Mouse (Mus musculus) retina, embryonic 14.5 days (tissue): Measurements from ENCODE around the gene Gper1.

Experiments
- DNase-seq: peaks from one replicate; pipeline ENCODE4 v3.0.0-alpha.2; 2015; ENCODE audit warnings: low spot score

Gper1 gene

GRCm38 (mm10) chr5:139445258-139445657 lies 22.3 kb downstream of the Gper1 start:
- no peak for DNase-seq

DNA sequence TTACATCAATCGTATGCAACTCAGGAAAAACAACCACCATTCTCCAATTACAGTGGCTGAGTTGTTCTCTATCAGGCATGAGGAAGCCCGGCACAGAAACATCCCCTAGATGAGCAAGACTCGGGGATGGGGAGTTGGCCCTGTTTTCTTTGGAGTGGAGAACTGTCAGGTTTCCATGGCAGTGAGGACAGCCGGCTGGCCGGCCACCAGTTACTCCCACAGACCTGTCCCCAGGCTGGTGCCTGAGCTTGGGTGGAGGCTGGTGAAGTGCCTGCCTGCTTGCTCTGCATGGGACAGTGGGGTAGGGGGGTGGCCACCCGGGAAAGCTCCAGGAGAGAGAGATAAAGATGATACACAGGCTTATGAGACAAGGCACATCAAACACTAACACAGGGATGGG lies 25.1 kb downstream of the Gper1 start:
- DNase-seq = no peak

DNA sequence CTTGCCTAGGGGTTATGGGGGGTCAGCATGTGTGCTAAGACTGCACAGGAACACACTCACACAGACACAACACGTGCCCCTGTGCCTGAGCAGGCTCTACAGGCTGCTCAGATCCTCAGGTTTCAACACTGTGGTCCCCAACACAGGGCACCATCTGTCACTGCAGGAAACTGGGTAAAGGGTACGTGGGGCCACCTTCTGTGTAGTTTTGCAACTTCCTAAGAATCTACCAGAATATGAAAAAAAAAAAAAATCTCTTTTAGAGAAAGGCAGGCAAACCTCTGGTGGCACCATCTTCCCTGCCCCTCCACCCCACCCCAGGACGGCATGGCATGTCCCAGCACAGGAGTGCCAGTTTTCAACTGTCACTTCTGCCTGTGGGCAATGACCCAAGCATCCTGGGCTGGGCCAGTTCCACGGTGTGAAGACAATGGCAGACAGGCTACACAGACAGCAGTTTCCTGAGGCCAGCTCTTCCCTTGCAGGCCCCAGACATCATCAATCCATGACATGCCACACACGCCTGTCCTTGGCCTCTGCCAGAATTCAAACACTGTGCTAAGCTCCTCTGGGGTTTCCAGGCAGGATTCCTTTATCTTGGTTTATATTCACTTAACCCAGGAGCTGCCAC lies 26.3 kb downstream of the Gper1 start:
- DNase-seq = no peak

DNA sequence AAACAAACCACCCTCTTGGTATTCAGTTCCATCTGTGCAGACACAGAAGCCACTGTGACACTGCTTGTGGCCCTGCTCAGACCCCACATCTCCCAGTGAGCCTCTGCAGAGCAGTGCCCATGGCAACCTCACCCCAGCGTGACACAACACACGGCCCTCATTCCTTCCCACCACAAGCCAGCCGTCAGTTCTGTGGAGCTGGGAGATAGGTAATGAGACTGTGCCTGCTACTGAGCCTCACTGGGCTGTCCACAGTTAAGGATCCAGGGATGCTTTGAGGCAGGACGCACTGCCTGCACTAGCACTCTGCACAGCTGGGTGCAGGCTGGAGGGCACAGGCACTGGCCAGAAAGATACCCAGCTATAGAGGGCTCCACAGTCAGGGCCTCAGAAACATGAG lies 27.0 kb downstream of the Gper1 start:
- DNase-seq = peak; percentile 15

- no peak for DNase-seq
Observed at GRCm38 (mm10) chr5:139453031-139453430, 30.1 kb downstream of the Gper1 start.

DNA sequence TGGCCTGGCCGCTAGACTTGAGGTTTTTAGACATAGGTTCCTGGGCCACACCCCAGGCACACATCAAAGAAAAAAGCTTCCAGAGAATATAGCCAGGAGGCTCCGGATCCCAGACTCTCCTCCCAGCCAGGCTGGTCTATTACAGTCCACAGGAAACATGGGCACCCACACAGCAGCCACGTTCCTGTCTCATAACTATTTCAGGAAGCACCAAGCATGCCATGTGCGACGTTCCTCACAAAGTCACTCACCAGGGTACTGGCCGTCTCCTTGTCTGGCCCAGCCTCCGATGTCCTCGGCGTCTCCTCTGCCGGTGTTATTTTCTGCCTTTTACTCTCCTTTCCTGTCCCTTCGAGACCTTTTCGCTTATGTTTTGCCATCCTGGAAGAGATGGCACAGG lies 32.2 kb downstream of the Gper1 start:
- DNase-seq = no peak

DNA sequence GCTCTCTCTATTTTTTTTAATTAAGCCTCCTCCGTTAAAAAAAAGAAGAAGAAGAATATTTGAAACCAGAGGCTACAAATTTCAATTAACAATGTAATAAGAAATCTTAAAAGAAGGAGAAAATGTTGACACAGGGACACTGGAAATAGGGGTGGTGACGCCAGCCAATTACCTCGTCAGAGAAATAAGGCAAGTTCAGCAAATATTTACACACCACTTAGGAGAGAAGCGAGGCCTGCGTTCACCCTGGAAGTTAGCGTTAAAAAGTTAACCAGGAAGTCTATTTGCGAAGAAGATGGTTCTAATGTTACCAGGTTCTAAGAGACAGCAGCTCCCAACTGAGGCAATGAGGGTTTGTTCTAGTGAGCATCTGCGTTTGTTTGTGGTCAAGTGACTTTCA lies 34.3 kb downstream of the Gper1 start:
- no peak for DNase-seq

DNA sequence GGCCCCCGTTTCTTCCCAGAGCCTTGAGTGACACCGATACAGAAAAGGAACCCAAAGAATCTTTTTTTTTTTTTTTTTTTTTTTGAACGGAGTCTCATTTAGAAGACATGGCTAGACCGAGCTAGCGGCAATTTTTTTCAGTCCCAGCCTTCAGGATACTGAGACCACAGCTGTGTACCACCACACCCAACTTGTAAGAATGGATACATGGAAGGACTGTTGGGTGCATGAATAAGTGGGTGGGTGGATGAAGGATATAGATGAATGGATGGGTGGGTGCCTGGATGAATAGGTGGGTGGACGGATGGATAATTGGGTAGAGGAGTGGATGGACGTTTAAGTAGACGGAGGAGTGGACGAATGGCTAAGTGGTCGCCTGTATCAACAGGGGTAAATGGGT lies 37.0 kb downstream of the Gper1 start:
- DNase-seq = peak; percentile 5

- peak; percentile 99 for DNase-seq
Observed at GRCm38 (mm10) chr5:139460384-139461067, 37.6 kb downstream of the Gper1 start, which contains the start of gene 3110082I17Rik. Gene 3110082I17Rik, minus strand, starts transcription at chr5:139460527.

GRCm38 (mm10) chr5:139464874-139465273 lies 41.9 kb downstream of the Gper1 start:
- no peak for DNase-seq

DNA sequence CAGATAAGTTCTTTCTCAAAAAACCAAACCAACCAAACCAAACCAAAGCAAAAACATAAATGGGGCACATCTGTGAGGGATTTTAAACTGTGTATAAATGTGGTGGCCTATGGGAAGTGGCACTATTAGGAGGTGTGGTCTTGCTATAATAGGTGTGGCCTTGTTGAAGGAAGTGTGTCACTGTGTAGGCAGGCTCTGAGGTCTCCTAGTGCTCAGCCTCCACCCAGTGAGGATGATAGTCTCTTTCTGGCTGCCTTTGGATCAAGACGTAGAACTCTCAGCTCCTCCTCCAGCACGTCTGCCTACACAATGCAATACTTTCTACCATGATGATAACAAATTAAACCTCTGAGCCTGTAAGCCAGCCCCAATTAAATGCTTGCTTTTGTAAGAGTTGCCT lies 43.4 kb downstream of the Gper1 start:
- no peak for DNase-seq

DNA sequence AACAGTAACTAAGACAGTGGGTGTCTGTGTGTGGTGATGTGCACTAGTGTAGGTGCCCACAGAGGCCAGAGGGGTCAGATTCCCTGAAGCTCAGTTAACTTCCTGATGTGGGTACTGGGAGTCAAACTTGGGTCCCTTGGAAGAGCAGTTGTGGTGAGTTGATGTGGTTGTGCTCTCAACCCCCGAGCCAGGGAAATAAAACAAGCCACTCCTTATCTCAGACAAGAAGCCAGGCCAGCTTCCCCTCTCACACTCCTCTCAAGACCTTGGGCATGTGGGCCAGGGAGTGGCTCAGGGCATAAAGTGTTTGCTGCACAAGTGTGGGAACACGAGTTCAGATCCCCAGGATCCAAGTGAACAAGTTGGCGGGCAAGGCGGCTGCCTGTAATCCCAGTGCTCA lies 43.9 kb downstream of the Gper1 start:
- DNase-seq = no peak

GRCm38 (mm10) chr5:139467998-139468397 lies 45.0 kb downstream of the Gper1 start:
- peak; percentile 50 for DNase-seq

DNA sequence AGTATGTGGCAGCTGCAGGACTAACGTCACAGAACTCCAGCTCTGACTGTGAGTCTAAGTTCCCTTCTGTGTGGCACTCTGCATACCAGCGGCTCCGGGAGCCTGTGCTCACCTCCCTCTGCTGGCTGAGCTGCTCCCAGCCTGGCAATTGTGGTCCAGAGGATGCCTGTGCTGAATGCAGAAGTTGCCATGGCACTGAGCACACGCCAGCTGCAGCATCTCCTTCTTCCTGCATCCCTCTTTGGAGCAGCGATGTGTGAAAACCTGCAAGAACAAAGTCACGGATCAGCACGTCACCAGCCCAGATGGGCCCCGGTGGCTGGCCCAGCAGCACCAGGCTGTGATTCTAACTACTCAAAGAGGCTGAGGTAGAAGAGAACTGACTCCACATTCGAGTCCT lies 51.8 kb downstream of the Gper1 start:
- DNase-seq = no peak
